Mouse (Mus musculus) mature B cell (primary cell): ENCODE data around the gene Coro1b.

Experiments used
- in situ Hi-C: fragments of 300-500 bp; cut with MboI; formaldehyde crosslinking; loops from 2 replicates; pipeline ENCODE4 v1.14.3; 2019

Gene Coro1b

DNA sequence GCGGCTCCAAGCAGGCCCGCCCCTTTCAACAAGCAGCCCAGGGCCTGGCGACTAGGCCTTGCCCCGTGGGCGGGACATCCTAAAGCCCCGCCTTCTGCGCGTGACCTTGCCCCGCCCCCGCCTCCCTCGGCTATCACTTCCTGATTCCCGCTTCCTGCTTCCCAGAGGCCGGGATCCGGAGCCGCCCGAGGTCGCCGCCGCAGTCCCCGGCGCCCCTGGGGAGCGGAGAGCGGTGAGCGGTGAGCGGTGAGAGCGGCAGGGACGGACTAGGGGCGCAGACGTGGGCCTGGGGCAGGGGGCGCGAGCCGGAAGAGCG lies at the start of gene Coro1b:
Coro1b (plus strand) TSS at position 129 of the 316 bp plus-strand sequence.
- in situ Hi-C loops: no loop called here

DNA sequence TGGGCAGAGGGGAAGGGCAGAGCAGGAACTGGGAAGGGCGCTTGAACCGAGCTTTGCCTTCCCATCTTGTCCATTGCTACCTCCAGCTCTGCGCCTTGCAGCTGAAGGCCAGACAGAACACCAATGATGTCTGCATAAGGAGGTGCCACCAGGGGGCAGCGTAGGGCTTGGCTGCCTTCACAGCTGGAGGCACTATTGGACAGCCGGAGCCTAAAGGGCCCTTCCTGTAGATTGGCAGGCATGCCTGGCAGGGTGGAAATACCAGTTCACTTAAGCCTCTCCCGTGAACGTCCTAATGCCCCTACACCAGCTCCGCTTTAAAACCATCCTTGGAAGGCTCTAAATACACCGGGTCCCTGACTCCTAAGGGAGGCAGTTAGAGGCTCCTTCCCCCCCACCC lies 49.4 kb upstream of the Coro1b start:
- in situ Hi-C loops: no loop called here

DNA sequence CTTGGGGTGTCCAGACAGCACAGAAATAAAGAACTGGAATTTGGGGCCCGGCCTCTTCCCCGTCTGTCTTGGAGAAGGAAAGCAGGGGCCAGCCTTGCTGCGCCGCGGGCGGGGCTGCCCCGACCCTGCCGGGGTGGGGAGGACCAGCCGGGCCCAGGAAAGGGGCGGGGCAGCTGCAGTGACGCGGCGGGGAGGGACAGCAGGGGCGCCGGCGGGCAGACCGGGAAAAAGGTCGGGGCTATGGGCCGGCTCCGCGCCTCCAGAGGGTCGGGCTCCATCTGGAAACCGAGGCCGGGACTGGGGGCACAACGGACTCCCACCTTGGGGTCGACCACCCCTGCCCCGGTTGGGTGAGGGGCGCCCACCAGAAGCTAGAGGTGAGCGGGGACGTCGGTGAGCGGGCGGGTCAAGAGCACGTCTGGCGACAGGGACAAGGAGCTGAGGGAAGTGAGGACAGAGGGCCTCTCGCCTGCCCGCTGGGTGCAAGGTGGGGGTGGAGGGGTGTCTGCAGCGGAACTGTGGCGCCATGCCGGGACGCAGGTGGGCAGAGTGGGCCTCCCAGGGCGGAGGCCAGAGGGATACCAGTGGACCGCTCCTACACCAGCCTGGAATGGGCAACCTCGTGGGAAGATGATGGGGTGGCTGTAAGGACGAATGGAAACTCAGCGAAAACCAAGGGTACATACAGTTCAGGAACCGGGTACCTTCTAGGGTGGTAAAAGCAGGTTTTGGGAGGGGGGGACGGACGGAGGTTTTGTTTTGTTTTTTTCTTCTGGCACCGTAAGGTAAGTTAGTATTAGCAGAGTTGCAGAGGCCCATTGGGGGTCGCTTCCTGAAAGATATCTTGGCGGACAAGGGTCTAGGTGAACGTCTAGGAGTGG lies 48.3 kb upstream of the Coro1b start, which contains the start of gene Pitpnm1:
Pitpnm1 (plus strand) TSS at position 162 of the 881 bp plus-strand sequence.
- in situ Hi-C loops: no loop called here

DNA sequence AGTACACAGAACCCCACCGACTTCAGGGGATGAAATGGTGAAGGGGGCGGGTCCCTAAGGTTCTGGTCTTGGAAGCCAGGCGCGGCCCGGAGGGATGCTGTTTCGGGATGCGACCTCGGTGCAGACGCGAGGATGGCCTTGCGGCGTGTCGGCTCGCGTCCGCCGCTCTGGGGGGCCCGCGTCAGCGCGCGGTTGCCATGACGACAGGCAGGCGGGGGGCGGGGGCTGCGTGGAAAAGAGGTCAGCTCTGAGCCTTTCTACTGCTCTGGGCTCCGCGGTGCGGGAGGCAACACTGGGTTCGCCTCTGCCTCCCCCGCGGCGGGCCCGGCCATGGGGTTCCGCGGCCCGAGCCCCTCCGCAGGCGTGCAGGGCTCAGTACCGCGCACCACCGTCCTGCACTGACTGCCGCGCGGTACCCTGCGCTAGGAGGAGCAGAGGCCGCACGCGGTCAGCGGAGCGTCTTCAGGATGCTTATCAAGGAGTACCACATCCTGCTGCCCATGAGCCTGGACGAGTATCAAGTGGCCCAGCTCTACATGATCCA lies 47.6 kb upstream of the Coro1b start:
- in situ Hi-C loops: no loop called here

DNA sequence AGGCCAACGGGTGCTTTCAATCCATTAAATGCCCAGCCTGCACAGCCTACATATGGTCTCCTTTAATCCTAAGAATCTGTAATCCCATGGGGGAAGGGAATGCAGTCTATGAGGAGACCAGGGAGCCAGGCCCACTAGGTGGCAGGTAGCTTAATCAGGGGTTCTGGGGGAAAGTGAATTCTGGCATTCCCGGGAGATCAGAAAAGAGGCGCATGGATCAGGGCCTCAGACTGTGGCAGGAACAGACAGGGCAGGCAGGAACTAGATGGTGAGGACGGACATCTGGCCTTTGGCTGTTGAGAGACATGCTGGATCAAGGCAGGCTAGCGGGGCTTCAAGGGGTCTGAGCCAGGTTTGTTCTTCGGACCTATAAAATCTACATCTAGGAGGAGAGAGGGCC lies 47.0 kb upstream of the Coro1b start:
- in situ Hi-C loops: no loop called here

DNA sequence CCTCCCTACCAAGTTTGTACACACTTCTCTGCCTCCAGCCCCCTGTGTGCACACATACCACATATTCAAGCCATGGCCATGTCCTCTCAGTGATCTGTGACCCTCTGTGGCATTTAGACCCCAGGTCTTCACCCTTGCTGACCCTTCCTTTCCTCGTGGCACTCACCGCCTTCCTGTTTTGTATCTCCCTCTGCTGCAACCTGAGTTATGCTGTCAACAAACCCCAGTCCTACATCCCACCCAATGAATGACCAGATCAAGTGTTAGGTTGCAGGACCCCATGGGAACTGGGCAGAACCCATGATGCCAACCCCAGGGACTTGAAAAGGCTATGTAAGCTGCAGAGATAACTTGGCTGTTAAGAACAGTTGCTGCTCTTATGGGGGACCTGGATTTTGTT lies 46.4 kb upstream of the Coro1b start:
- in situ Hi-C loops: no loop called here

DNA sequence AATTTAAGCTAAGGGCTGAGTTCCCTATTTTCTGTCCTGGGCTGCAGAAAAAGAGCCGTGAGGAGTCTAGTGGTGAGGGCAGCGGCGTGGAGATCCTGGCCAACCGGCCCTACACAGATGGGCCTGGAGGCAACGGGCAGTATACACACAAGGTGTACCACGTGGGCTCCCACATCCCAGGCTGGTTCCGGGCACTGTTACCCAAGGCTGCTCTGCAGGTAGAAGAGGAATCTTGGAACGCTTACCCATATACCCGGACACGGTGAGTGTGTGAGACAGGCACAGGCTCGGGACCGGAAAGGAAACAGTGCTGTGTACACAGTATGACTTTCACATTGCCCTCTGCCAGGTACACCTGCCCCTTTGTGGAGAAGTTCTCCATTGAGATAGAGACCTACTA lies 45.8 kb upstream of the Coro1b start:
- in situ Hi-C loops: no loop called here

DNA sequence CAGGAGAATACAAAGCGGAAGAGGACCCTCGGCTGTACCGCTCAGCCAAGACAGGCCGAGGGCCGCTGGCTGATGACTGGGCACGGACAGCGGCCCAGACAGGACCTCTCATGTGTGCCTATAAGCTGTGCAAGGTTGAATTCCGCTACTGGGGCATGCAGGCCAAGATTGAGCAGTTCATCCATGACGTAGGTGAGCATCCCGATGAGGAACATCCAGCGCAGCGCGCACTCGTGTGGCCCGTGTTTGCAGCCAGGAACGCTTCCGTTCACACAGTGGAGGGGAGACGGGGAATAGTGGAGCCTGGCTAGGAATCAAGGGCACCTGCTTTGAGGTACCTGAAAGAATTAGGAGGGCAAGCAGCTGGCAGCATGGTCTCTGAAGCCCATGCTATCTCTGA lies 45.1 kb upstream of the Coro1b start:
- in situ Hi-C loops: no loop called here

DNA sequence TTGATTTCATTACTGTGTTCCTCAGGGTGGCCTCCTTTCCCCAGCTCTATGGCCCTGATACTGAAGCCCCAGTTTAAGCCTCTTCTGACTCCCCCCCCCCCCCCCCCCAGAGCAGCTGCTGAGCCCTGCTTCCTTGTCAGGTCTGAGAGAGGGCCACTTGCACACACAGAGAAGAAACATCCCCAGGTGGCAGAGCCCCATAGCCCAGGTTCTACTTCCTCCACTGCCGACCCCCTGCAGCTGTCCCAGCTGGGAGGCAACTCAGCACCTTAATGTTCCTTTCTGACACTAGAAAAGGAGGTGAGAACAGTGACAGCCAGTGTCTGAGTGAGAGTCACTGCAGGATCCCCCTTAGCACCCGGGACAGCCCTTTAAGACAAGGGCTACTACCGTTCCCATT lies 44.6 kb upstream of the Coro1b start:
- in situ Hi-C loops: no loop called here

DNA sequence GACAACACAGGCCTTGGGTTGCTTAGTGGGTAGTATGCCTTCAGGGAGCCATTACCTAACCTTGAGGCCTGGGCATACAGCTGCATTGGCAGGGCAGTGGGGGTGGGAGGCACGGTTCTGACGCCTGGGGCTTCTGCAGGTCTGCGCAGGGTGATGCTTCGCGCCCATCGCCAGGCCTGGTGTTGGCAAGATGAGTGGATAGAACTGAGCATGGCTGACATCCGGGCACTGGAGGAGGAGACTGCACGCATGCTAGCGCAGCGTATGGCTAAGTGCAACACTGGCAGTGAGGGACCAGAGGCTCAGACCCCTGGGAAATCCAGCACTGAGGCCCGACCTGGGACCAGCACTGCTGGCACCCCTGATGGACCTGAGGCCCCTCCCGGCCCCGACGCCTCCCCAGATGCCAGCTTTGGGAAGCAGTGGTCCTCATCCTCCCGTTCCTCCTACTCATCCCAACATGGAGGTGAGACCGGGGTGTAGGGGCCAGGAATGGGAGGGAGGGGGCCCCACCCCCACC lies 43.7 kb upstream of the Coro1b start:
- in situ Hi-C loops: no loop called here

DNA sequence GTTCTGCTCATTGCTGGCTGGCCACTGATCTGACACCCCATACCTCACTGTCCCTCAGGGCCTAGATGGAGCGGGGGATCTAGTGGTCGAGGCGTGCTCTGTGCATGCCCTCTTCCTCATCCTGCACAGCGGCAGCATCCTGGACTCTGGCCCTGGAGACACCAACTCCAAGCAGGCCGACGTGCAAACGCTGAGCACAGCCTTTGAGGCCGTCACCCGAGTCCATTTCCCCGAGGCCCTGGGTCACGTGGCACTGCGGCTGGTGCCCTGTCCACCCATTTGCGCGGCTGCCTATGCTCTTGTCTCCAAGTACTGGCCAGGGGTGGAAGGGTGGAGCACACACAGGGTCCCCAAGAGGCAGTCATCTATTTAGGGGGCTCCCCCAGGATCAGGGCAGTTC lies 41.8 kb upstream of the Coro1b start:
- in situ Hi-C loops: no loop called here

DNA sequence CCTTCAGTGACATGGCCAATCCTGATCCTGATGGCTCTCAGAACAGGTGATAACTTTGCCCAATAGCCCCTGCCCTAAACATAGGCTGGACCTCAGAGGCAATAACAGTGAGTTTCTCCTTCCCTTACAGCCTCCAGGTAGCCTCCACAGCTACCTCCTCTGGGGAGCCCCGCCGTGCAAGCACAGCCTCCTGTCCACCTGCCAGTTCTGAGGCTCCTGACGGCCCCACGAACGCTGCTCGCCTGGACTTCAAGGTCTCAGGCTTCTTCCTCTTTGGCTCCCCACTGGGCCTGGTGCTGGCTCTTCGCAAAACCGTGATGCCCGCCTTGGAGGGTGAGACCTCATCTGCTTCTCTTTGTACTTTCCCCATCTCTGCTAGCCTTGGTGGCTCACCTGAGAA lies 39.9 kb upstream of the Coro1b start:
- in situ Hi-C loops: no loop called here

DNA sequence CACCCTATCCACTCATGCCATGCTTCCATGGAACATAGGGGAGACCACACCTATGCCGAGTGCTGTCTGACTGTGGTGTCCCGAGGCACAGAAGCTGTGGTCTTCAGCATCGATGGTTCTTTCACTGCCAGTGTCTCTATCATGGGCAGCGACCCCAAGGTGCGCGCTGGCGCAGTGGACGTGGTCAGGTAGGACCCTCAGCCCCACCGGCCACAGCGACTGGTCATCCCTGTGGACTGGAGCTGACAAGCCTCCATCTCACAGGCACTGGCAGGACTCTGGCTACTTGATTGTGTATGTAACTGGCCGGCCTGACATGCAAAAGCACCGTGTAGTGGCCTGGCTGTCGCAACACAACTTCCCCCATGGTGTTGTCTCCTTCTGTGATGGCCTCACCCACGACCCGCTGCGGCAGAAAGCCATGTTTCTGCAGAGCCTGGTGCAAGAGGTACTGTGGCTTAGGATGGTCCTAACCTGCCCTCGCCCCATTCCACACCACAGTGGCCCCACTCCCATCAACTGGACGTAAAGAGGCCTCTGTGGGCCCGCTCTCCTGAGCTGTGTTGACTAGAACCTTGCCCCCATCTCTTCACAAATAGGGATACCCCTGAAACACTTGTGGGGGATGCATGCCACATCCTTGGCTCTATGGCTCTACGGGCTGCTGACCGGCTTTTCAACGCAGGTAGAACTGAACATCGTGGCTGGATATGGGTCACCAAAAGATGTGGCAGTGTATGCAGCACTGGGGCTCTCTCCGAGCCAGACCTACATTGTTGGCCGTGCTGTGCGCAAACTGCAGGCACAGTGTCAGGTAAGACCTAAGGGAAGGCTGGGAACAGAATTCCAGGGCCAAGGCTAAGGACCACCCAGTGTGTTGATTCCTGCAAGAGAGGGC lies 36.1 kb upstream of the Coro1b start:
- in situ Hi-C loops: no loop called here

DNA sequence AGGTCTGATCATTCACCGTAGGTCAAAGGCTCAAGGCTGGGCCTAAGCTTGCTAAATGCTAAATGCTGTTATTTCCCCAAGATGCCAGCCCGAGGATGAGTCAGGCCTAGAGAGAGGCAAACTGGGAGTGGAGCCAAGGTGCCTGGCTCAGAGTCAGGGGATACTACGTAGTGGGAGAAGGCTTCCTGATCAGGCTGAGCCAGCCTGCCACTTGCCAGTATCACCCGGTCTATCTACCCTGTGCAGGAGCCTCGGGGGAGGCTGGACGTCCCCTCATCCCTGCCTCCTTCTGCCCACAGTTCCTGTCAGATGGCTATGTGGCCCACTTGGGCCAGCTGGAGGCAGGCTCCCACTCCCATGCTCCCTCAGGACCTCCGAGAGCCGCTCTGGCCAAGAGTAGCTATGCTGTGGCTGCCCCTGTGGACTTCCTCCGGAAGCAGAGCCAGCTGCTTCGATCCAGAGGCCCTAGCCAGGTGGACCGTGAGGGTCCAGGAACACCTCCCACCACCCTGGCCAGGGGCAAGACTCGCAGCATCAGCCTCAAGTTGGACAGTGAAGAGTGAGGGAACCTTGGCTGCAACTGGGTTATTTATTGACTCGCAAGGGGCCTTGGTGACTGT lies 35.1 kb upstream of the Coro1b start:
- in situ Hi-C loops: no loop called here

DNA sequence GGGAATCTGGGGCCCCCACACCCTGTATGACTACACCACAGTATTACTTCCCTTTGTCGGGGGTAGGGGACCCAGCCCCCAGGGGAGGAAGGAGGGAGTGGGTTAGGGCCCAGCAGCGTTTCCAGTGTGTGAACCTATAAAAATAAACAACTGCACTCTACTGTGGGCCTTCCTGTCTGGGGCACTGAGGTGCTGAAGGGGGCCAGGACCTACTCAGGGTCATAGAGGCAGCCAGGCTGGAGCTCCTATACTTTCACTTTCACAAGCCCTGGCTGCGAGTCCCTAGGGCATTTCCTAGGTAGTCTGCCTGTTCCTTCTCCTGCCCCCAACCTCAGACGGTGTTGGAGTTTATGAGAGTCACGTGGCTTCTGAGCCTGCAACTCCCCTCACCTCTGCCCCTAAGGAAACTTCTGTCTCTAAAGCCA lies 34.6 kb upstream of the Coro1b start:
- in situ Hi-C loops: no loop called here

DNA sequence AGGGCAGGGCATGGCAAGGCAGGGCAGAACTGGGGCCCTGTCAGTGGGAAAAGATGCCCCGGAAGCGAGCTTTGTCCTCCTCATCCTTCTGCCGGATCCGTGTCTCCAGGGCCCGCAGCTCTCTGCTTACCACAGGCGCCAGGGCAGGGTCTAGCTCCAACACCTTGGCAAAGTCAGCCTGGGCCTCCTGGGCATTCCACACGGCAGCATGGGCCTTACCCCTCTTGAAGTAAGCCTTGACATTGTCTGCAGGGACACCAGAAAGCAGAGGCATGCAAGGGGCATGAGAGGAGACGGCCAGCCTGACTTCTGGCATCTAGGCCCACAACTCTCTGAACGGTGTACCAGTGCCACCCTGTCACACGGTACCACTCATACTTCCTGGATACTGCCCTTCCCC lies 33.9 kb upstream of the Coro1b start:
- in situ Hi-C loops: no loop called here

DNA sequence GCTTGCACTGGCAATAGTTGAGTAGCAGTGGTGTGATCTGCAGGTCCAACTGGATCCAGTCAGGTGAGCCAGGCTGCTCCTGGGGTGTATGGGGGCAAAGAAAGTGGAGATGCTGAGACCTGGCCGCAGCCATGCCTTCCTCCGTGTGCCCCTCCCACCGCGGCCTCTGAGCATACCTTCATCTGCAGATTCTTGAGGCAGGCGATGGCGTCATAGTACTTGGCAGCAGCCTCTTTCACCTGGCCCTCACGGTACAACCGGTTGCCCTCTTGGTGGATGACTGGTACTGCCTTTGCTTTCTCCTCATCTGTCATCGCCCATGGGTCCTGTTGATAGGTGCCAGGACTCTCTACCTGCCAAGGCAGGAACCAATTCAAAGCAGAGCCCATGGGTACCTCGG lies 33.3 kb upstream of the Coro1b start:
- in situ Hi-C loops: no loop called here

DNA sequence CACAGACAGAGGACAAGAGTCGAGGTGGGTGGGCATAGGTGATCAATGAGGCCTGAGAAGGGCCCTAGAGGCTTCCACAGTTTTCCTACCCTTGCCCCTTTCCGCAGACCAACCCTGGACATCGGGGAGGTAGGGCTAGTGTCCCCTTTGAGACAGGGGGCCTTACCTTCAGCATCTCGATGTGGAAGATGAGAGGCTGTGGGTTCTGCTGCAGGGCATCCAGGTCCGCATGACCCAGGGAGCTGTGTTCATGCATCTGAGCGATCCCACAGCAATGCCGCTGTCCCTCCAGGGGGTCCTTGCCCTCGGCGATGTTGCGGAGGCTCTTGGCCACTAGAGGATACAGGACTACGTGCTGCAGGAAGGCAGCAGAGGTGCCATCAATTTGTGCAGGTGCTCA lies 32.6 kb upstream of the Coro1b start:
- in situ Hi-C loops: no loop called here

DNA sequence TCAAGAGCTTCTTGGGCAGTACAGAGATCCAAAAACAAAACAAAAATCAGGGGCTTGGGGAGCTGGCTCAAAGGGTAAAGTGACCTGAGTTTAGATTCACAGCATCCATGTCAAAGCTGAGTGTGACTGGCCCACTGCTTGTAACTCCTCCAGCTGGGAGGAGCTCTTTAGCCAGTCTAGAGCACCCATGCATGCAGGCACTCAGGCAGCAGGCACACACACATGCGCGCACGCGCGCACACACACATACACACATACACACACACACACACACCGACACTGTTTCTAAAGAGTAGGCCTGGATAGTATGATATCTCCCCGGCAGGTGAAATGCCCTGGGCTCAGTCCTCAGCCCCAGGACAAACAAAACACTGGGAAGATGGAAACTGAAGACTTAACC lies 31.4 kb upstream of the Coro1b start:
- in situ Hi-C loops: no loop called here

DNA sequence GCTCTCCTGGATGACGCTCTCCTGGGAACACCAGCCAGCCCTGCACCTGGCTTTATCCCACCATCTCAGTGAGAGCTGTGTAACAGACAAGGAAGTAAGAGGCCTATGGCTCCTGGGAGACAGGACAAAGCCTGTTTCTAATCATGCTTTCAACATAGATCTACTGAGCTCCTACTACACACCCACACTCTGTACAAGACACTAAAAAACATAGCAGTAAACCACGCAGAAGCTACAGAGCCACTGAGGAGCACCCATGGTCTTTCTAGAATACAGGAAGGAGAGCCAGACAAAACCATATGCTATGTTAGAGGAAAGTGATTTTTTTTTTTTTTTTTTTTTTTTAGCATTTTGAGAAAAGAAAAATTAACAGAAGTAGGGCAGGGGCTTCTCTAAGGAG lies 30.1 kb upstream of the Coro1b start:
- in situ Hi-C loops: no loop called here

DNA sequence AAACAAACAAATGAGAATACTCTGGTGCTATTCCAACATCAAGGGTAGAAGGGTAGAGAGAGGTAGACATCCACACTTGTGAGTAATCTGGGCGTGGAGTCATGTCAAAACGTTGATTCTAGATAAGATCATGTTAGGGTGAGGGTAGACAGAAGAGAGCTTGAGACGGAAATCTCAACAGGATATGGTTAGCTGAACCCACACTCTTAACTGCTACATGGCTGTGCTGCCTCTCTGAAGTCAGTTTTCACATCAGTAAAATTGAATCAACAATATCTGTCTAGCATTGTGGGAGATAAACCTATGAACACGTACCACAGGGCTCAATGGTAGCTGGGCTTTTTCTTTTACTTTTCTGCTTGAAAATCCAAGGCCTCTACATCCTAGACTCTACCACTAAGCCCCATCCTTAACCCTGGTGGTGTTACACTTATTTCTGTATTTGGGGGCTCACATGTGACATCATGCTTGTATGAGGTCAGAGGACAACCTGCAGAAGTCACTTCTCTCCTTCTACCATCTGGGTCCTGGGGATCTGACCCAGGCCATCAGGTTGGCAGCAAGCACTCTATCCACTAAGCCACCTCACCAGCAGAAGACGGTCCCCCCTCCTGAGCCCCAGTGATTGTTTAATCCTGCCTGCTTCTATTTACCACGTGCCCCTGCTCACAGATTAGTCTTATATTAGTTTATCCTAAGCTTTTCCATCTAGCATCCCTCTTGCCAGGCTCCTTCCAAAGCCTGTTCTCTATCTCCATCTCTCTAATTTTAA lies 28.5 kb upstream of the Coro1b start:
- in situ Hi-C loops: no loop called here
